23 mouse cellular contexts compared by ENCODE assay signal in genomic region chr2:110367382-110367887, GRCm38 (mm10). TPM values are rescaled to one million over a fixed set of nuclear protein-coding genes. Genes with fewer than 3 reads are reported as not detected.
"Had no signal": no experiment of that assay in that cellular context is flagged by ENCODE, and none has a peak within 500 bp of the region (broad histone marks: within the 10 kb centered on the region; RNA-seq: fewer than 3 reads in every experiment).

No protein-coding gene starts in this region.

- H3K36me3 ChIP-seq: limb, embryonic 10.5 days; limb, embryonic 13.5 days; liver, embryonic 12.5 days; liver, embryonic 15.5 days; midbrain, embryonic 10.5 days; midbrain, embryonic 13.5 days; neural tube, embryonic 13.5 days had no signal

- H3K27ac ChIP-seq: hindbrain, embryonic 14.5 days; hindbrain, postnatal 0 days; limb, embryonic 10.5 days; limb, embryonic 13.5 days; liver, embryonic 12.5 days; liver, embryonic 15.5 days; midbrain, embryonic 10.5 days; midbrain, embryonic 13.5 days; neural tube, embryonic 13.5 days had no signal

- DNase-seq: kidney, adult 11 months; kidney, postnatal 14 days; kidney, postnatal 4 days; retina, postnatal 1 day; right cerebral cortex, postnatal 25 days; spleen, adult 18-20 months; thymus, adult 18-20 months; thymus, postnatal 36 days had no signal

- H3K4me2 ChIP-seq: hindbrain, embryonic 14.5 days; limb, embryonic 13.5 days; liver, embryonic 12.5 days; liver, embryonic 15.5 days; midbrain, embryonic 13.5 days; neural tube, embryonic 13.5 days had no signal

- H3K4me1 ChIP-seq: liver, embryonic 12.5 days; liver, embryonic 15.5 days; megakaryocyte, embryonic 14.5 days had no signal

- ATAC-seq: hindbrain, postnatal 0 days; inflammation-experienced regulatory T-cells, adult 6 months; liver, embryonic 12.5 days; midbrain, embryonic 13.5 days; midbrain, embryonic 16.5 days had no signal

- H3K9ac ChIP-seq: hindbrain, embryonic 14.5 days; limb, embryonic 13.5 days; liver, embryonic 12.5 days; liver, embryonic 15.5 days; midbrain, embryonic 13.5 days; neural tube, embryonic 13.5 days had no signal

- H3K9me3 ChIP-seq: limb, embryonic 10.5 days; limb, embryonic 13.5 days; liver, embryonic 12.5 days; liver, embryonic 15.5 days; midbrain, embryonic 10.5 days; midbrain, embryonic 13.5 days; neural tube, embryonic 13.5 days had no signal

- H3K4me3 ChIP-seq: limb, embryonic 10.5 days; limb, embryonic 13.5 days; liver, embryonic 12.5 days; liver, embryonic 15.5 days; megakaryocyte, embryonic 14.5 days; midbrain, embryonic 10.5 days; midbrain, embryonic 13.5 days; myocyte; neural tube, embryonic 13.5 days had no signal

- H3K27me3 ChIP-seq: liver, embryonic 15.5 days; midbrain, embryonic 13.5 days had no signal

RNA-seq across cellular contexts. Expression of gene Fibin, which starts 4.5 kb away (rescaled TPM):
- total RNA-seq: monocyte, adult 5-6 weeks had no signal
- polyA plus RNA-seq: inflammation-experienced regulatory T-cells, adult 6 months had no signal

RNA-seq across cellular contexts. Expression of gene Bbox1, which starts 53.1 kb away (rescaled TPM):
- total RNA-seq: monocyte, adult 5-6 weeks; neutrophil, adult 5-6 weeks had no signal
- polyA plus RNA-seq: inflammation-experienced regulatory T-cells, adult 6 months; midbrain, embryonic 10.5 days; myocyte; neural tube, embryonic 13.5 days had no signal
